Mouse (Mus musculus) left cerebral cortex, adult 8-10 months (tissue): ENCODE measurements around the gene Eif5. TPM values are rescaled to one million over a fixed set of nuclear protein-coding genes. Genes with fewer than 3 reads are reported as not detected.
"Not testable (repeated sequence)": the region's sequence is repeated elsewhere in the genome, so short reads cannot be mapped to it uniquely, and the experiment has no call there.

Experiments used
- DNase-seq, 2 experiments: peaks; one replicate each; pipeline ENCODE4 v3.0.0; 2022; ENCODE audit warnings: low spot score in 2 of 2
- total RNA-seq, 4 experiments: library from RNA; stranded (reverse); gene quantifications; 2 replicates each; pipeline ENCODE4 v1.2.4; 2022

Eif5 gene
- 100 to 1,000 TPM; 244 to 339 (median 284) TPM for total RNA-seq

DNA sequence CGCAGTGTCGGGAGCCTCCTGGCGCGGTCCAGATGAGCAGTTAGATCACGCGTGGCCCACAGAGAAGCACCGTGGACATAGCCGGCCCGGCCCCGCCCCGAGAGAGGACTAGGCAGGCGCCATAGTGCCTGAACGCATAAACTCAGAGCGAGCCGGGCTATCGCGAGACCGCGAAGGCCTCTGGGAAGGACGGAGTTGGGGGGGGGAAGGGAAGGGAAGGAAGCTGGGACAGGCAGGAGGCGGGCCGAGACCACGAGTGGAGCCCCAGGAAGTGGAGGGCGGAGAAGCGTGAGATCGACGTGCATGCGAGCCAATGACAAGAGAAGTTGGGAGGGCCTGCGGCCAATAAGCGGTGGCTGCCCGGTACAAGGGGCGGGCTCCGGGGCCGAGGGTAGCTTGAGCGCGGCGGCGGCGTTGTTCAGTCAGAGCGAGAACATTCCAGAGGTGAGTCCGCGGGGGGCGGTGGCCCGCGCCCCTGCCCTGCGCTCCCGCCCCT is at the start of gene Eif5:
TSS of gene Eif5 (plus strand) at position 221 of the 496 bp plus-strand sequence.
- DNase-seq: peak; percentile 98

DNA sequence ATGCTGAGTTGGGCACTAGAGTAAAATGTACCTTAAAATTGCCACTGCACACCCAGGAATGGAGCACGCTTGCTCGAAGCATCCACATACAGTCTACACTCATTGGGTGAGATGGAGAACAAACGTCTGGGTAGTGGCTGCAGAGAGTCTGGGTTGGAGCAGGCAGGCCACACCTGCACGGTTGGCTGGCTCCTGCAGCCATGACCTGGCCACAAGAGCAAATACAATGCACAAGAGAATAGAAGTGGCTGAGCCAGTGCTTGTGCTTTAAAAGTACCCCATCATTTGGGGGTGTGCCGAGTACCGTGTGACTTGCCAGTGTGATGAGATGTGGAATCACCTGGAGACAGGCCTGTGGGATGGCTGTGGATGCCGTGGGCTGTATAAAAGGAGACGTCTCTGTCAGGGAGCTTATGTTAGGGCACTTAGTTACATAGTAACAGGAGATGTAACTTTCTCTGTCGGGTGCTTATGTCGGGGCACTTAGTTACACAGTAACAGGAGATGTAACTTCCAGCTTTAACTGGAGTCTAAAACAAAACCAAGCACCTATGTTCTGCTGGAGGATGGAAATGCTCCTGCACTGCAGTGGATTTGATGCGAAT is 48.5 kb upstream of the Eif5 start:
- DNase-seq: no peak

DNA sequence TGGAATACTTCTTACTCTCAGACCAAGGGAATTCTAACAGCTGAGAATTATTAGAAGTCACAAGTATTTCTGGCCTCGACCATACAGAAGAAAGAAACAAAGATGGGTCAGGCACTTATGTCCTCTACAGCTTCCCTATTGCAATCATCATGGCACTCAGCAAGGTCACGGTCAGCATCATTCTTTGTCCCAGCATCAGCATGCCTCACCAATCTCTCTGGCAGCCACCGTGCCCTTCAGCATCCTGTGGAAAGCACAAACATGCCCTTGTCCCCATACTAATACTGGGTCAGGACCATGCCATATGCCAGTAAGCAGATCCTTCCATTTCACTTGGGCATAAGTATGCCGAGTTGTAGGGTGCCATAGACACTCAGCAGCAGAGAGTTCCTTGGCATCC is 42.9 kb upstream of the Eif5 start:
- DNase-seq: no peak

DNA sequence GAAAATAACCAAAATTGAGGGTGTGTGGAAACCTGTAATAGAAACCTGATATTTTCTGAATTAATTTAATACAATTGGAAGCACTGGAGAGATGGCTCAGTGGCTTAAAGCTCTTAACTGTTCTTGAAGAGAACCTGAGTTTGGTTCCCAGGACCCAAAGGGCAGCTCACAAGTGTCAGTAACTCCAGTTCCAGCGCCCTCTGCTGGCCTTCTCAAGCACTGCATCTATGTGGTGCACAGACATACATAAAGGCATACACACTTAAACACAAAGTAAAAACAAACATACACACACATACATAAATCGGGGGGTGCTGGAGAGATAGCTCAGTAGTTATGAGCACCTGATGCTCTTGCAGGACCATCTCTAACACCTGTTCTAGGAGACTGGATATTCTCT is 40.7 kb upstream of the Eif5 start:
- DNase-seq: no peak

DNA sequence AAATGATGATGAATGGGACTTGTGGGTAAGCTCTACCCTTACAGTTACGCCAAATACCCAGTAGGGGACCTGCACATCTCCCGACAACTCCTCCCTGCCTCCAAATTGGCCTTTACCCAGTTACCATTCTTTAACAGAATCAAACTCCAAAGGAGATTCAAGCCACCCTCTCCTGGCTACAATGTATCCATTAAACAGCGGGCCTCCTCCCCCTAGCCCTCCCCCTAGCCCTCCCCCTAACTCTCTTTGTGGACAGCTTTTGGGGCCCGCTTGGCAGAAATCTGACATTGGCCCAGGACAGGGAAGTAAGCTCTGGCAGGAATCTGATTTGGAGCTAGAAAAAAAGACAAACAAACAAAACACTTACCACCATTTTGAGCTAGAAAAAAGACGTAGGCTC is 38.2 kb upstream of the Eif5 start:
- DNase-seq: no peak

DNA sequence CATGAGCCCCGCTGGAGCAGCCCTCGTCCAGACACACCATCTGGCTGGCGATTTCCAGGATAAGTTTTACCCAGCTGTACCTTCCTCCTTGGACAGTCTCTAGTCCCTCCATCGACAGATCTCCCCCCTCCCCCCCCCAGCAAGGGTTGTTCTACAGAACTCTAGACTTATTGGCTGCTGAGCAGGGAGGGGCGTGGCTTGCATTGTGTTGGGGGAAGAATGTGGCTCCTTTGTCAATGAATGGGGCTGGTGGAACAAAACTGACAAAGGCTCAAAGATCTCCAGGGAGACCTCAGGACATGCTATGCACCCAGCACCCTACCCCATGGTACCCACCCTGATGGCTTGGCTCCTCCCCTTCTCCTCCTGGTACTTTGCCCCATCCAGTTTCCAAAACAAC is 37.1 kb upstream of the Eif5 start:
- no peak for DNase-seq

DNA sequence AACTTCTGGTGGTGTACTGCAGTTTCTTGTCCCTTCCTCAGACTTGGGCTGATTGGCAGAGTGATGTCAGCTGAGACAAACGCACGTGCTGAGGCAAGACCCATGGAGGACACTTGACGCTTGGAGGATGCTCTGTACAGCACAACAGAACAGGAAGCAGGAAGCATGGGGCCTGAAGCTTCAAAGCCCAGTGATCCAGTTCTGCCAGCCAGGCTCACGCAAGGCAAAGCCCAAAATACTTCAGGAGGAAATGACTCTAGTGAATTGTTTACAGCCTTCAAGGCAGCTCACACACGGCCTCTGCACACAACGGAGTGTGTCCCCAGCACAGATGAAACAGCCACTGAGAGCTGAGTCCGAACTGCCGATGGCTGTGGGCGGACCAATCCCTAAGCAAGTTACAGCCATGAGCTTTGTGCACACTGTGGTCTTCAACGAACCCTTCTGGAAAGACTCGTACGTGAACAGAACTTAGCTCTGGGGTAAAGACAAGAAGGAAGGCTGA is 34.7 kb upstream of the Eif5 start:
- DNase-seq: no peak

DNA sequence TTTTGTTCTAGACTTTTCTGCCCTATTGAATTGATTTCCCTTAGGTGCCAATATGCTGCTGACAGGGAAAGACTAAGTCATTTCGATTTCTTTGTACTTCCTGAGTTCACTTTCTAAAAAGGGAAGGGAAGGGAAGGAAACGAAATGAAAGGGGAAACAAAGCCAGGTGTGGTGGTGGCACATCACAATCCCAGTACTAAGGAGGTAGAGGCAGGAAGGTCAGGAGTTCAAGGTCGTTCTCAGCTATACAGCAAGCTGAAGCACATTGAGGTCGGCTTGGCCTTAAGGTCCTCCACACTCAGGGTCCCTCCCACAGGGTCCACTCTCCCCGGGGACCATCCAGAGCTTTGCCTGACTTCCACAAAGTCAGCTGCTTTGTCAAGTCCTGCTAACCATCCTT is 34.2 kb upstream of the Eif5 start:
- no peak for DNase-seq

DNA sequence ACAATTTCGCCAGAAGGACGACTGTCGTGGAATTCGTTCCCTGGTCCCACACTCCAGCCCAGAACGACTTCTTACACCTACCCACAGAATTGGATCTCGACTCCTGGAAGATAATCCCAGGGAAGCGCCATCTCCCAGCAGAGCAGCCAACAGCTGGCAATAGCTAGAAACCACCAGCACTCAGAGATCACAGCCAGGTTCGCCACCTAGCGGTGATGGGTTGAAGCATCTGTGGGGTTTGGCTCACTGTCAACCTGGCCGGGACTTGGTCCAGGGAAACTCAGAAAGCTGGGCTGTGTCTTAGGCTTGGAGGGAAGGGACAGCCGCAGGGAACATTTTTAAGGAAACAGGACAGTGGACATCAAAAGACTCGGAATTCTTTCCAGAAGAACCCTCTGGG is 32.9 kb upstream of the Eif5 start:
- peak; percentile 90 to 97 for DNase-seq

DNA sequence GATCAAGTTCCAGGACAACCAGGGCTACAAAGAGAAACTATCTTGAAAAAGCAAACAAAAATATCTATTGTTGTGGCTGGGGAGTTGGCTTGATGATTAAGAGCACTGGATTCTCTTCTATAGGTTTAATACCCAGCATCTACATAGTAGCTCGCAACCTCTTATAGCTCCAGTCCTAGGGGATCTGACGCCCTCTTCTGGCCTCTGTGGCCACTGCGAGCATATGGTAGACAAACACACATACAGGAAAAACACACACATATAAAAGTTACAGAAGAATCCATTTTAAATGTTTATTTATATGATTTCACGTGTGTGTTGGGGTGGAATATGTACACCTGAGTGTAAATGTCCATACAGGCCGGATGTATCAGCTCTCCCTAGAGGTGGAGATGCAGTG is 30.8 kb upstream of the Eif5 start:
- no peak for DNase-seq

DNA sequence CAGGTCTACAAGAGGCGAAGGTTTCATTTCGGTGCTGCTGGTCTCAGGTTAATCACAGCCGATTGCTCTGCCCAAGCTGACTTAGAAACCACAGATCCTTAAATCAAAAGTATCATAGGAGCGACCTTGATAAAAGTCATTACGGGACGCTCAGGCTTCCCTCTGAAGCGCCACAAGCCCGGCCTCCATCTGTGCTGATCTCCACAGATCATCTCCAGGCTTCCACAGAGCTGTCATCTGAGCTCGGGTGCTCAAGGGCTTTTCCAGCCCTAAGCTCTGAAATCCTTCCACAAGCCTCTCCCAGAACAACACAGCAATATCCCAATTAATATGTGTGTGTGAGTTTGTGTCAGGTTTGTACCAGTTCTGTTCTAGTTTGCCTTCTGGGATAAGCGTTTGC is 29.9 kb upstream of the Eif5 start:
- DNase-seq: no peak

DNA sequence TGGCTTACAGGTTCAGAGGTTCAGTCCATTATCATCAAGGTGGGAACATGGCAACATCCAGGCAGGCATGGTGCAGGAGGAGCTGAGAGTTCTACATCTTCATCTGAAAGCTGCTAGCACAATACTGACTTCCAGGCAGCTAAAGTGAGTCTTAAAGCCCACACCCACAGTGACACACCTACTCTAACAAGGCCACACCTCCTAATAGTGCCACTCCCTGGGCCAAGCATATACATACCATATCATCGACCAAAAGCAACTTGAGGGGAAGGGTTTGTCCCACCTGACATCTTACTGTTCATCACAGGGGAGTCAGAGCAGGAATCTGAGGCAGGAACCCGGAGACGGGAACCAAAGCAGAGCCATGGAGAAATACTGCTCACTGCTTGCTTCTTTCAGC is 29.4 kb upstream of the Eif5 start:
- not testable (repeated sequence) for DNase-seq

DNA sequence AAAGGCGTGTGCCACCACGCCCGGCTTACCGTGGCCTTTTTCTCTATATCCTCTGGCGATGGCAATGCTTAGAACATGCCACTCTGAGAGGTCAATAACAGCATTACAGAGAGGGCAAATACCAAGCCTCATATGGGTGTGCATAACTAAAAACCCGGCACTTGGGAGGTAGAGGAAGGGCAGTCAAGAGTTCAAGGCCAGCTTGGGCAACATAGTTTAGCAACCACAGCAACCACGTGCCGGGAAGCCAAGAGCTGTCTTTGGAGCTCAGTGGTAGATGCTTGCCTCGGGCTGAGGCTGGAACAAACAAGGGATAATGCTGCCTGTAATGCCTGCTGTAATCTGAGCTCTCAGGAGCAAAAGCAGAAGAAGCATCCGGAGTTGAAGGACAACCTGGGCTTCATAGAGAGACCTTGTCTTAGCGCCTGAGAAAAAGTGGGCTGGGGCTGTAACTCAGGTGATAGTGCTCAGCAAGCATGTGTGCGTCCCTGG is 25.2 kb upstream of the Eif5 start:
- no peak for DNase-seq

DNA sequence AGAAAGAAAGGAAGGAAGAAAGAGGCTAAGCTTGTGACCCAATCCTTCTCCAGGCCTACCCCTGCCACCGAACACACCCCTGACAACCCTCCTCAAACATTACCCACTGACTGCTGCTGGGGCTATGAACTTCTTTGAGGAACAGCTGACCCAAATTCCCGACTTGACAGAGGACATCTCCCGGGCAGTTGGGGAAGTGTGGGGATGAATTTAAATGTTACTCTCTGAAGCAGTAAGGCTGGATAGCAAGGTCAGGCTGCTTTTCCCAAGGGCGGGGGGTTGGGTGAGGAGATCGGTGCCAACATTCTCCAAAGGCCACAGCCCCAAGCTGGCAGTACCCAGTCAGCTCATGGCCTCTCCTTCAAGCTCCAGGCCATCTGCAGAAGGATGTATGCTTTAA is 24.1 kb upstream of the Eif5 start:
- peak in 1 of 2 experiments; percentile 52 for DNase-seq

DNA sequence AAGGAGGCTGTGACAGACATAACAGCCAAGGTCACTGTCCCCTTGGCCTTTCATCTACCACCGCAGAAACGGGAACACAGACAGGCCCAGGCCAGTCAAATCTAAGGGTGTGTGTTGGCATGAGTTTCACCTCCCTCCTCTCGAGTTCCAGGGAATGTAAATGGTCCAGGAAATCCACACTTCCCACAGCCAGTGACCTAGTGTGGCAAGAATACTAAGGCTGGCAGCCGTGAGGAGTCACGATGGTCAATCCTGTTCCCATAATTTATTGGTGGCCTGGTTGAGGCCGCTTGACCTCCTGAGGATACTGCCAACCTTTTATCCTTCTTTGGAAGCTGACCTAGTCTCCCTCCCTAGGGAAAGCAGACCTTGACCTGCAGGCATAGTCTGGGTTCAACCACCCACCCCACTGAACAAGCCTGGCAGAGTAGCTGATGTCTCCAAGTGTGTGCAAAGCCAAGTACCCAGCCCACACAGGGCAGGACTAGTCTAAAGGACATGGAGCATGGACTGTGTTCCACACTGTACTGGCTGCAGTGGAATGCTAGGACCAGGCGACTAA is 23.5 kb upstream of the Eif5 start:
- DNase-seq: no peak

DNA sequence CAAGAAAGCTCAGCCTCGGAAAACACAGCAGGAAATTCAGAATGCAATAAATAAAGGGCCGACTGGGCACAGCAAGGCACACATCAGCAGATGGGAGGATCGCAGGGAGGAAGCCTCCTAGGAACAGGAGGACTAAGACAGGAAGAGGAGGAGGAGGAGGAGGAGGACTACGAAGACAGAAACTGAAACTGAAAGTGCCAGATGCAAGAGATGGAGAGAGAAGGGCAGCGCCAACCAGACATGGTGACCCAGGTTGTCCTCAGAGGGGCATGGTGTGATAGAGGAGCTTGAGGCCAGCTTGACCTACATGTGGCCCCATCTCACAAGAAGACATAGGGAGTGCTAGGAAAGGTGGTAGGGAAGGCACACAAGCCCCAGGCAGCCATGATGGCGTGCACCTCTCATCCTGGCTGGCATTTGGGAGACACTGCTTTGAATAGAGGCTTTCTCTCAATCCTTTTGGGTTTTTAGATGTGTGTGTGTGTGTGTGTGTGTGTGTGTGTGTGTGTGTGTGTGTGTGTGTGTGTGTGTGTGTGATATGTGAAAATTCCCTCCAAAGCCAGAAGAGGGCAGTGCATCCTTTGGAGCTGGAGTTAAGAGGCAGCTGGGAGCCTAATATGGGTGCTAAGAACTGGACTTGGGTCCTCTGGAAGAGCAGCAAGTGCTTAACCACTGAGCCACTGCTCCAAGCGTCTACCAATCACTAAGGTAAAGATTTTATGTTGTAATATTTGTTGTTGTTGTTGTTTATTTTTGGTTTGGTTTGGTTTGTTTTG is 22.8 kb upstream of the Eif5 start:
- DNase-seq: no peak

DNA sequence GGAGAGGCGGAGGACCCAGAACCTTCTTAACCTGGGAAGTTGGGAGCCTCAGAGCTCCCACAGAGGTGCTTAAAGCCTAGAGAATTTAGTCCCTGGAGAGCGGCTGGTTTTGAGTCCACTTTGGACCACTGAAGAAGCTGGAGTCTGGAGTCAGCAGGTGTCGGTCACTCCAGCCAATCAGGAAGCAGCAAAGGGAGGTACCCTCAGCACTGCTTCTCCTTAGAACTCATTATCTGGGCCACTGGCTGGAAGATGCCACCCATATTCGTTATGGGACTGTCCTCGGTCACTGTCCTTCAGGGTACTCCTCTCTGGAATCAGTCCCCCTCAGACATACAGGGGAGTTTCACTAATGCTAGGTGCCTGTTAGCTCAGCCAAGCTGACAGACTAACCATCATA is 21.9 kb upstream of the Eif5 start:
- DNase-seq: no peak

DNA sequence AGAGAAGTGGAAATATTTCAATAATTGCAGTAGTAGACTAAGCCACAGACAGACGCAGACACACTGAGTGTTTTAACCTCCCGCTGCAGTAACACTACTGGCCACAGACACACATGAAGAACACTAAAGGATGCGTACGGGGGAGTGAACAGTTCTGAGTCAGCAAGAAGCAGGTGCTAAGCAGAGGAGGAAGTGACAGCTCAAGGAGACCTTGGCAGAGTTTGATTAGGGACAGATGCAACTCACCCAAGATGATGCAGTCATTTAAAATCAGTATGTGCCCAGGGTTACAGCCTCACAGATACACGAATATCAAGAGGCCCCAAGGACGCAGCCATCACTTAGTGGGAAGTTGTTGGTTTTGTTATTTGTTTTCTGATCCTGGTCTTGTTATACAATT is 21.0 kb upstream of the Eif5 start:
- no peak for DNase-seq

DNA sequence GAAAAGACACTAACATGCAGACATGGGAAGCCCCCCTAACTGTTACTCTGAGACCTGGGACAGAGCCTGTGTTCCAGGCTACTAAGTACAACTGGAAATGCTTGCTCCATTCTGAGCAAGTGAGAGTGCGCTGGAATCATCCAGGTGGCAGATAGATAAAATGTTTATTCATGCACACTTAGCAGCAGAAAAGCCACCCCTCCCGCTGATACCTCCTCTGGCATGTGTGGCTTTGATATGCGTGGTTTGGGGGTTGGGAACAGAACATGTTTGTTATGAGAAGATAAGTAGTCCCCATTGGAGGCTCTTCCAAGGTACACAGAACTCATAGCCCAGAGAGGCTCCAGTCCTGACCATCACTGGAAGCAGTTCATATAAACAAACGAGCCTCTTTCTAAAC is 19.9 kb upstream of the Eif5 start:
- no peak for DNase-seq

DNA sequence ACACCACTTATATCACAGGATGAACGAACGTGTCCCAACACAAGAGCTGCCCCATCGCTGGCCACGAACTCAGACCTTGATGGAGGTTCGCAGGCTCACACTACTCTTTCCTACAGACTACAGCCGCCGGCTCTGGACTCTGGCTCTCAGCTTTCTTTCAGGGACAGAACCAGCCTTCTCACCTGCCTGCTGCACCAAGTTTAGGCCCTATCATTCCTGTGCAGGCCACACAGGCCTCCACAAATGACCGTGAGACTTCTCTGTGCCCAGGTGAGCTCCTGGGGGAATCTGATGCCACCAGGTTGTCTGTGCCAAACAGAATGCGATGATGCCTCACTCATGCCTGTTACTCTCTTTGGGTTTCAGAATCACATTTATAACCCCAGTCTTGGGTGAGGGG is 19.4 kb upstream of the Eif5 start:
- DNase-seq: no peak

DNA sequence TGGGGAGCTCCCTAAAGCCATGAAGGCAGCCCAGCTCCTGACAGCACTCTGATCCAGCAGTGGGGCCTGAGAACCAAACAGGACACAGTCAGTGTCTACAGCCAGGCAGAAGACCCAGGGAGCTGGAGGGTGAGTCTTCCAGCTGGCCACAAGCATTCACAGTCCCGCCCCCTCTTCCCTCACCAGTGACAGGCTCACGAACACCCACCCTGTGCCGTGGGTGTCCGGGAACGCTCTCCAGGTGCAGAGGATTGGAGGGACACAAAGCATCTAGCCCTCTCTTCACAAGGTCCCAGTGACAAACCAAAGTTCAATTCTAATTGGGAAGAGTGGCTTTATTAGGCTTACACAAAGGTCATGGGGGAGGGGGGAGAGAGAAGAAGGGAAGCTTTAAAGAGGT is 18.0 kb upstream of the Eif5 start:
- no peak for DNase-seq

DNA sequence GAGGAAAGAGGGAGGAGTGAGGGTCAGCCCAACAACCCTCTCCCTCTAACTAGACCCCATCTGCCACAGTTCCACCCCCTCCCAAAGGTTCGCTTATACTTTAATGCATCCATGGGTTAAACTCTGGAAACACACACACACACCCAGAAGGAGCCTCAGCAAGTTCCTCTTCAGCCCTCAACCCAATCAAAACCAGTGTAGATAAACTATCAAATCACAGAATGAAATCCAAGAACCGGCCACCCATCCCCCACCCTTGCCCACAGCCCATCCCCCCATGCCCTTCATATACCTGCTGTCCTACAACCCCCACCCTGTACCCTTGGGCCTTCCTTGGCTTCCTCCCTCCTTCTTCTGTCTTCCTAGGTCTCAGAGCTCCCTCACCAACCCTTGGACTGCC is 16.8 kb upstream of the Eif5 start:
- DNase-seq: no peak

DNA sequence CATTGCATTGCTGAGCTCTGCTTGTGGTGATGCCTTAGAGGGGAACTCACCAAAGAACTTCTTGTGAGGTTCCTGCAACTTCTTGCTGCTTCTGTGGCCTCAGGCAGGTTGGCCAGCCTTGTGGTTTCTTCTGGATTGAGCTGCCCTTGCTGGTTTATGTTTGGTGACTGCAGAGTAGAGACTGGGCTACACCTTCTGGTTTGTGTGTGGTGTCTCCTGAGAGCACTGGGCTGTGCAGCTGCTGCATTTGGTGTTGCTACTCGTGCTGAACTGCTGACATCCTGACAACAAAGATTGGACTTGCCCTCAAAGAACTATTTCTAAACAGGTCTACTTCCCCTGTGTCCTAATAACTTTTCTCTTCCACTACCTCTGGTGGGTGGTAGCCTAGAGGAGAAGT is 13.3 kb upstream of the Eif5 start:
- DNase-seq: no peak
